Mouse (Mus musculus): ENCODE data around the gene Cnpy3. TPM values are rescaled to one million over a fixed set of nuclear protein-coding genes. Genes with fewer than 3 reads are reported as not detected.

Cnpy3 gene
- polyA plus RNA-seq, 1 experiment from 2014 or later, result 75.6 TPM

Other genes with a start within 250 kb of the Cnpy3 start
- 2.8 and 3.0 TPM in 2 replicates for gene Cul9, start 205.8 kb downstream of the Cnpy3 start, polyA plus RNA-seq (2015; fragmentation: Nextera tagmentation; extraction: Ambion mirVana)
- gene Srf, start 196.0 kb downstream of the Cnpy3 start, polyA plus RNA-seq (2015; fragmentation: Nextera tagmentation; extraction: Ambion mirVana), result 4.9 and 5.9 TPM in 2 replicates
- 53.2 and 54.4 TPM in 2 replicates for gene Ptk7, start 122.7 kb downstream of the Cnpy3 start, polyA plus RNA-seq (2015; fragmentation: Nextera tagmentation; extraction: Ambion mirVana)
- gene Klc4, start 106.2 kb downstream of the Cnpy3 start, polyA plus RNA-seq (2015; fragmentation: Nextera tagmentation; extraction: Ambion mirVana), result 93.7 and 104 TPM in 2 replicates
- 164 and 170 TPM in 2 replicates for gene Mrpl2, start 106.0 kb downstream of the Cnpy3 start, polyA plus RNA-seq (2015; fragmentation: Nextera tagmentation; extraction: Ambion mirVana)
- 42.4 and 43.1 TPM in 2 replicates for gene Cul7, start 101.9 kb downstream of the Cnpy3 start, polyA plus RNA-seq (2015; fragmentation: Nextera tagmentation; extraction: Ambion mirVana)
- gene Rrp36, start 77.9 kb downstream of the Cnpy3 start, polyA plus RNA-seq (2015; fragmentation: Nextera tagmentation; extraction: Ambion mirVana), result 64.8 and 67.4 TPM in 2 replicates
- 164 and 169 TPM in 2 replicates for gene Mea1, start 73.4 kb downstream of the Cnpy3 start, polyA plus RNA-seq (2015; fragmentation: Nextera tagmentation; extraction: Ambion mirVana)
- 107 and 111 TPM in 2 replicates for gene Klhdc3, start 71.3 kb downstream of the Cnpy3 start, polyA plus RNA-seq (2015; fragmentation: Nextera tagmentation; extraction: Ambion mirVana)
- gene Ppp2r5d, start 47.1 kb downstream of the Cnpy3 start, polyA plus RNA-seq (2015; fragmentation: Nextera tagmentation; extraction: Ambion mirVana), result 69.7 and 73.4 TPM in 2 replicates
- gene Pex6, start 40.8 kb downstream of the Cnpy3 start, polyA plus RNA-seq (2015; fragmentation: Nextera tagmentation; extraction: Ambion mirVana), result 17.1 and 20.8 TPM in 2 replicates
- 8.2 and 10.0 TPM in 2 replicates for gene Gnmt, start 23.0 kb downstream of the Cnpy3 start, polyA plus RNA-seq (2015; fragmentation: Nextera tagmentation; extraction: Ambion mirVana)
- gene Ptcra, start 11.5 kb upstream of the Cnpy3 start, polyA plus RNA-seq (2015; fragmentation: Nextera tagmentation; extraction: Ambion mirVana), result 0.34 and 0.37 TPM in 2 replicates
- 102 and 104 TPM in 2 replicates for gene 2310039H08Rik, start 20.4 kb upstream of the Cnpy3 start, polyA plus RNA-seq (2015; fragmentation: Nextera tagmentation; extraction: Ambion mirVana)
- gene Rpl7l1, start 30.5 kb upstream of the Cnpy3 start, polyA plus RNA-seq (2015; fragmentation: Nextera tagmentation; extraction: Ambion mirVana), result 142 and 153 TPM in 2 replicates
- gene Bicral, start 106.3 kb upstream of the Cnpy3 start, polyA plus RNA-seq (2015; fragmentation: Nextera tagmentation; extraction: Ambion mirVana), result 3.0 TPM in 2 replicates
- 31.8 and 35.8 TPM in 2 replicates for gene Tbcc, start 138.5 kb upstream of the Cnpy3 start, polyA plus RNA-seq (2015; fragmentation: Nextera tagmentation; extraction: Ambion mirVana)
- not detected in 2 replicates for gene Prph2, start 158.2 kb upstream of the Cnpy3 start, polyA plus RNA-seq (2015; fragmentation: Nextera tagmentation; extraction: Ambion mirVana)

All from intestine, embryonic 16.5 days (tissue).